Mouse (Mus musculus) ES-E14 (cell line): Measurements from ENCODE around the gene Hsp90aa1. TPM values are rescaled to one million over a fixed set of nuclear protein-coding genes. Genes with fewer than 3 reads are reported as not detected.
"Not testable (repeated sequence)": the region's sequence is repeated elsewhere in the genome, so short reads cannot be mapped to it uniquely, and the experiment has no call there.

Experiments
- DNase-seq: peaks from one replicate; pipeline ENCODE4 v3.0.0-alpha.2; 2013; ENCODE audit warnings: low read depth, low spot score
- H3K27ac ChIP-seq: 2 replicates; pipeline ENCODE4 v1.5.1; 2012; ENCODE audit warnings: low read depth, mild to moderate bottlenecking, low read length, moderate library complexity, mixed read lengths; ENCODE audit not compliant: poor library complexity, insufficient read depth, severe bottlenecking
- H3K36me3 ChIP-seq: 2 replicates; pipeline ENCODE4 v1.6.1; 2012; ENCODE audit warnings: mild to moderate bottlenecking, low read length, moderate library complexity, mixed read lengths; ENCODE audit not compliant: control insufficient read depth, poor library complexity, insufficient read depth, severe bottlenecking
- H3K4me1 ChIP-seq, 2 experiments: fragments of 150-350 bp in 1 of 2; sonication (generic) in 1 of 2; 2 replicates each; pipeline ENCODE4 v1.6.1; 2012; ENCODE audit warnings: low read length in 2 of 2, mild to moderate bottlenecking in 1 of 2, mixed read lengths in 1 of 2; ENCODE audit not compliant: control insufficient read depth in 2 of 2, insufficient read depth in 2 of 2, poor library complexity in 1 of 2
- H3K4me3 ChIP-seq, 2 experiments: fragments of 150-350 bp in 1 of 2; sonication (generic) in 1 of 2; 2 replicates each; pipeline ENCODE4 v1.5.1; 2012; ENCODE audit warnings: low read length in 2 of 2, low read depth in 1 of 2, mild to moderate bottlenecking in 1 of 2, mixed read lengths in 1 of 2; ENCODE audit not compliant: insufficient read depth in 1 of 2, poor library complexity in 1 of 2, severe bottlenecking in 1 of 2
- H3K9ac ChIP-seq: 2 replicates; pipeline ENCODE4 v1.6.1; 2012; ENCODE audit warnings: low read depth, mild to moderate bottlenecking, low read length, mixed read lengths; ENCODE audit not compliant: poor library complexity, insufficient read depth, severe bottlenecking
- H3K9me3 ChIP-seq: fragments of 150-350 bp; sonication (generic); 2 replicates; pipeline ENCODE4 v1.6.1; 2012; ENCODE audit warnings: low read depth, mild to moderate bottlenecking, low read length; ENCODE audit not compliant: control insufficient read depth, insufficient read depth
- CHD2 ChIP-seq: IDR thresholded peaks from 2 replicates; pipeline ENCODE4 v1.6.1; 2014; ENCODE audit warnings: mild to moderate bottlenecking, low read depth, low read length, inconsistent platforms
- HCFC1 ChIP-seq: IDR thresholded peaks from 2 replicates; pipeline ENCODE4 v1.6.1; 2012; ENCODE audit warnings: low read length, inconsistent platforms, borderline replicate concordance; ENCODE audit not compliant: insufficient read depth
- MAFK ChIP-seq: IDR thresholded peaks from 2 replicates; pipeline ENCODE4 v1.6.1; 2014; ENCODE audit warnings: mild to moderate bottlenecking, low read depth, low read length, inconsistent platforms; ENCODE audit not compliant: insufficient read depth
- ZC3H11A ChIP-seq: IDR thresholded peaks from 2 replicates; pipeline ENCODE4 v1.6.1; 2012; ENCODE audit warnings: low read depth, mild to moderate bottlenecking, inconsistent platforms, low read length, borderline replicate concordance
- ZNF384 ChIP-seq: IDR thresholded peaks from 2 replicates; pipeline ENCODE4 v1.6.1; 2012; ENCODE audit warnings: low read depth, low read length, inconsistent platforms
- in situ Hi-C, 2 experiments: fragments of 600-800 bp; cut with MboI; formaldehyde crosslinking; loops; one replicate each; pipeline ENCODE4 v1.15.1; 2025; ENCODE audit warnings: low sequenced_read_pairs in 2 of 2, inconsistent platforms in 1 of 2; ENCODE audit not compliant: unreplicated experiment in 2 of 2
- total RNA-seq: library from RNA; depleted of rRNA; stranded (reverse); fragments of 300-350 nt; gene quantifications from 2 replicates; pipeline ENCODE4 v1.2.3, GENCODE M21; 2012

Gene Hsp90aa1
- total RNA-seq, 1 experiment: 2,383 TPM

DNA sequence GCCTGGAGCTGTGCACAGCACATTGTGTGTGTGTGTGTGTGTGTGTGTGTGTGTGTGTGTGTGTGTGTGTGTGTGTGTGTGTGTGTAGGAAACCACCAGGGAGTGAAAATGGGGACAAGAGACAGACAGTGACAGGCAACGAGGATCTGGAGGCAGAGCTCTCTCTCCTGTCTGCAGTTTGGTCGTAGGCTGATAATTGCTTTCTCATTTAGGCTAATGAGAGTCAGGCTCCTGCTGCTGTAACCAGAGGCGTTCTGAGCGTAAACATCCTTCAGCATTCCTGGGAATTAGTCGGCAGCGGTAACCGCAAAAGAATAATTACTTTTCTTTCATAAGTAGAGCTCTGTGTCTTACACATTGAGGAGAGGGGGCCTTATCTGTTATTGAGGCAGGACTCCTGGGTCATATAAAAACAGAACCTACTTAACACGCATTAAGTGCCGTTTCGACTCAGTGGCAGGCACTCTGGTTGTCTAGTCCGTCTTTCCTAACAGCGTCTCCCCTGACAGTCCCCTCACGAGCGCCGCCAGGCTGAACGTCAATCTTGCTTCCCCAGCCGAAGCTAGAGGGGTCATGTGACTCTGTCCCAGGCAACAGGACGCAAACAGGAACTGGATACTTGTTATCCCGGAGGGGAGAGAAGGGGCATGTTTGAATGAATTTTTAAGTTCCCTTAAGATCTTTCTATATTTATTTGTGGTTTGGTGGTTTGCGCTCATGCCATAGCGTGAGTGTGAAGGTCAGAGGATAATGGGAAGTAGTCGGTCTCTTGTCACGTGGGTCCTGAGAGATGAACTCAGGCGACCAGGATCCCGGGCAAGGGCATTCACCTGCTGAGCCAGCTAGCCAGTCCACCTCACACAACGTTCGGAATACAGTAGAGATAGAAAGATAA lies 4.1 kb upstream of the Hsp90aa1 start:
- in situ Hi-C loops: no loop called here
- peak overlapping the region; percentile 73 for H3K27ac ChIP-seq
- H3K4me1 ChIP-seq: peaks cover 9 to 26% of the 10 kb centered on the region in 2 experiments
- TF ChIP-seq ZNF384: no peak
- no peak for TF ChIP-seq ZC3H11A
- TF ChIP-seq MAFK: no peak
- no peak for TF ChIP-seq CHD2
- TF ChIP-seq HCFC1: no peak
- no peaks in the 10 kb centered on the region for H3K9me3 ChIP-seq
- H3K36me3 ChIP-seq: no peaks in the 10 kb centered on the region
- peak overlapping the region; percentile 10 to 15; a peak in 2 of 4 replicates for H3K4me3 ChIP-seq
- peak overlapping the region; percentile 28; the same call in 1 of the 2 replicates for H3K9ac ChIP-seq
- no peak for DNase-seq

GRCm38 (mm10) chr12:110705419-110705818 lies 2.9 kb upstream of the Hsp90aa1 start:
- in situ Hi-C loops, H3K4me3 ChIP-seq, H3K27ac ChIP-seq, H3K36me3 ChIP-seq, H3K9me3 ChIP-seq, DNase-seq, H3K9ac ChIP-seq: not testable (repeated sequence)
- H3K4me1 ChIP-seq: peaks cover 5 to 25% of the 10 kb centered on the region in 2 experiments; a peak in 3 of 4 replicates

DNA sequence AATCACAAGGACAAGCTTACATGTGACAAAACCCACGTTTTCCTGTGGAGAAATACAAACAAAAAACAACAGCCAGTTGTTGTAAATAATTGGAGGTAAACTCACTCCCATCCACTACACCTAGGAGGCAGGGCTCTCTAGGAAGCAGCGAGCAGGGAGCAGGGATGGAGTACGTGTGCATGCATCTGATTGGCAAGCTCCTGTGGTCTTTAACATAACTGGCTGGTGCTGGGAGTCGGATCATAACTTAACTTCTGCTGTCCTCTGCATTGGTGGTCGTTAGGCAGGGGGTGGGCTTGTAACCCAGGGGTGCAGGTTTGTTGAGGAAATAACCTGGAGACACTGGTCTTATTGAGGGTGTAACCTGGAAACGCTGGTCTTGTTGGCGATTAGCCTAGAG lies 1.2 kb upstream of the Hsp90aa1 start:
- TF ChIP-seq ZNF384 (no peak), MAFK (no peak), ZC3H11A (no peak), HCFC1 (no peak), CHD2 (no peak)
- H3K9me3 ChIP-seq: no peaks in the 10 kb centered on the region
- no peak for DNase-seq
- H3K9ac ChIP-seq: peak overlapping the region; percentile 63; the same call in 1 of the 2 replicates
- no peaks in the 10 kb centered on the region for H3K36me3 ChIP-seq
- in situ Hi-C loops: no loop called here
- peaks cover 5 to 25% of the 10 kb centered on the region in 2 experiments; a peak in 2 of 4 replicates for H3K4me1 ChIP-seq
- peak overlapping the region in 1 of 2 experiments; percentile 35; a peak in 1 of 4 replicates for H3K4me3 ChIP-seq
- H3K27ac ChIP-seq: peak overlapping the region; percentile 98

- peaks cover 5 to 28% of the 10 kb centered on the region in 2 experiments; a peak in 2 of 4 replicates for H3K4me1 ChIP-seq
- peak overlapping the region; percentile 63 for H3K9ac ChIP-seq
- in situ Hi-C loops: no loop called here
- peak overlapping the region in 1 of 2 experiments; percentile 35; a peak in 2 of 4 replicates for H3K4me3 ChIP-seq
- H3K9me3 ChIP-seq: no peaks in the 10 kb centered on the region
- peak overlapping the region; percentile 98 for H3K27ac ChIP-seq
- no peaks in the 10 kb centered on the region for H3K36me3 ChIP-seq
- DNase-seq: peak; percentile 92
- TF ChIP-seq HCFC1 (0 out of 2 replicates have a peak, but pooled peaks have one; percentile 39), MAFK (no peak; the same call in 1 of the 2 replicates), ZNF384 (peak; percentile 24; the same call in 1 of the 2 replicates), CHD2 (no peak), ZC3H11A (0 out of 2 replicates have a peak, but pooled peaks have one; percentile 52)
Measured at GRCm38 (mm10) chr12:110703008-110703471, 512 bp upstream of the Hsp90aa1 start.
